Mouse (Mus musculus) forebrain, embryonic 10.5 days (tissue): ENCODE measurements around the gene Ankrd55. TPM values are rescaled to one million over a fixed set of nuclear protein-coding genes. Genes with fewer than 3 reads are reported as not detected.

Source experiments
- DNase-seq: peaks from one replicate; pipeline ENCODE4 v3.0.0-alpha.2; 2017; ENCODE audit warnings: low spot score; ENCODE audit errors: extremely low spot score
- H3K27ac ChIP-seq: fragments of 300-500 bp; sonication (generic); 2 replicates; pipeline ENCODE4 v1.5.1; 2016; ENCODE audit warnings: mild to moderate bottlenecking
- H3K27me3 ChIP-seq: fragments of 300-500 bp; sonication (generic); 2 replicates; pipeline ENCODE4 v1.6.1; 2016; ENCODE audit warnings: mild to moderate bottlenecking; ENCODE audit not compliant: poor library complexity, severe bottlenecking
- H3K36me3 ChIP-seq: fragments of 300-500 bp; sonication (generic); replicated peaks from 2 replicates; pipeline ENCODE4 v1.6.1; 2016; ENCODE audit warnings: mild to moderate bottlenecking, moderate library complexity
- H3K4me1 ChIP-seq: fragments of 300-500 bp; sonication (generic); 2 replicates; pipeline ENCODE4 v1.6.1; 2016
- H3K4me3 ChIP-seq: fragments of 300-500 bp; sonication (generic); 2 replicates; pipeline ENCODE4 v1.5.1; 2016; ENCODE audit warnings: mild to moderate bottlenecking, moderate library complexity
- H3K9me3 ChIP-seq: fragments of 300-500 bp; sonication (generic); 2 replicates; pipeline ENCODE4 v1.6.1; 2016; ENCODE audit warnings: mild to moderate bottlenecking, moderate library complexity
- WGBS: fragments of 180-500 bp; shearing (Covaris S2); methylation state at CpG from one replicate; pipeline ENCODE4 v1.1.7; 2016; 5-methylcytosine and 5-hydroxymethylcytosine counted together
- polyA plus RNA-seq: library from polyadenylated mRNA; unstranded; fragments of >200 nt; fragmentation: Nextera tagmentation; extraction: Ambion mirVana; gene quantifications from 2 replicates; pipeline ENCODE4 v1.2.1, GENCODE M21; 2016

The Ankrd55 gene
- polyA plus RNA-seq, 1 experiment from 2014 or later, result 0.60 TPM

- no peak for DNase-seq
- no peaks in the 10 kb centered on the region for H3K9me3 ChIP-seq
- no peaks in the 10 kb centered on the region for H3K4me1 ChIP-seq
- H3K27ac ChIP-seq, result no peak overlapping the region
- H3K36me3 ChIP-seq, result no peaks in the 10 kb centered on the region
- WGBS, result 84% methylated on average over 3 of the region's 3 CpGs
- no peak overlapping the region for H3K4me3 ChIP-seq
- H3K27me3 ChIP-seq, result no peaks in the 10 kb centered on the region
These were observed 103.1 kb downstream of the Ankrd55 start for GRCm38 (mm10) chr13:112391354-112391753.

GRCm38 (mm10) chr13:112393356-112393755 is 105.1 kb downstream of the Ankrd55 start:
- WGBS, result 88% methylated on average over 2 of the region's 2 CpGs
- H3K4me1 ChIP-seq, result peaks cover 4% of the 10 kb centered on the region; the same call in 1 of the 2 replicates
- H3K36me3 ChIP-seq, result no peaks in the 10 kb centered on the region
- H3K9me3 ChIP-seq, result no peaks in the 10 kb centered on the region
- DNase-seq, result no peak
- H3K27ac ChIP-seq, result no peak overlapping the region
- H3K27me3 ChIP-seq, result no peaks in the 10 kb centered on the region
- no peak overlapping the region for H3K4me3 ChIP-seq

- Histone ChIP-seq H3K4me1 (peaks cover 7% of the 10 kb centered on the region; the same call in 1 of the 2 replicates), H3K9me3 (no peaks in the 10 kb centered on the region), H3K27ac (no peak overlapping the region), H3K4me3 (no peak overlapping the region), H3K27me3 (no peaks in the 10 kb centered on the region), H3K36me3 (no peaks in the 10 kb centered on the region)
- 81% methylated on average over 9 of the region's 9 CpGs for WGBS
- DNase-seq, result no peak
These were observed 106.0 kb downstream of the Ankrd55 start for GRCm38 (mm10) chr13:112394271-112394670.

DNA sequence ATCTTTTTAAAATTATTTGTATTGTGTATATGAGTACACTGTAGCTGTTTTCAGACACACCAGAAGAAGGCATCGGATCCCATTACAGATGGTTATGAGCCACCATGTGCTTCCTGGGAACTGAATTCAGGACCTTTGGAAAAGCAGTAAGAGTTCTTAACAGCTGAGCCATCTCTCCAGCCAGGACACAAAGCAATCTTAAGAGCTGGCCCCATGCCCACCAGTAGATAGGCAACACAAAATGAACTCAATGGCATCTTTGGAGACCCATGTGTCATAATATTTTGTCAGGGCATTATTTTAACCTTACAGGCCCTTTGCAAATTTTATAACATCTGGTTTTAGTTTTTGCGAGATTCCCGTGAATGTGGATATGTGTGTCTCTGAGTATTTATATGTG is 116.5 kb downstream of the Ankrd55 start:
- DNase-seq, result no peak
- H3K9me3 ChIP-seq, result no peaks in the 10 kb centered on the region
- no peaks in the 10 kb centered on the region for H3K4me1 ChIP-seq
- no peaks in the 10 kb centered on the region for H3K36me3 ChIP-seq
- H3K27me3 ChIP-seq, result no peaks in the 10 kb centered on the region
- no peak overlapping the region for H3K27ac ChIP-seq
- H3K4me3 ChIP-seq, result no peak overlapping the region
- WGBS, result 90% methylated on average over 3 of the region's 3 CpGs

GRCm38 (mm10) chr13:112405184-112405583 is 116.9 kb downstream of the Ankrd55 start:
- Histone ChIP-seq H3K9me3 (no peaks in the 10 kb centered on the region), H3K4me3 (no peak overlapping the region), H3K36me3 (no peaks in the 10 kb centered on the region), H3K27me3 (no peaks in the 10 kb centered on the region), H3K4me1 (no peaks in the 10 kb centered on the region), H3K27ac (no peak overlapping the region)
- no peak for DNase-seq
- 86% methylated on average over 1 of the region's 1 CpGs for WGBS

- H3K9me3 ChIP-seq, result no peaks in the 10 kb centered on the region
- WGBS, result 80% methylated on average over 2 of the region's 2 CpGs
- no peak overlapping the region for H3K27ac ChIP-seq
- no peaks in the 10 kb centered on the region for H3K27me3 ChIP-seq
- no peak overlapping the region for H3K4me3 ChIP-seq
- H3K36me3 ChIP-seq, result no peaks in the 10 kb centered on the region
- no peak for DNase-seq
- no peaks in the 10 kb centered on the region for H3K4me1 ChIP-seq
These were observed 118.4 kb downstream of the Ankrd55 start for GRCm38 (mm10) chr13:112406618-112407017.

DNA sequence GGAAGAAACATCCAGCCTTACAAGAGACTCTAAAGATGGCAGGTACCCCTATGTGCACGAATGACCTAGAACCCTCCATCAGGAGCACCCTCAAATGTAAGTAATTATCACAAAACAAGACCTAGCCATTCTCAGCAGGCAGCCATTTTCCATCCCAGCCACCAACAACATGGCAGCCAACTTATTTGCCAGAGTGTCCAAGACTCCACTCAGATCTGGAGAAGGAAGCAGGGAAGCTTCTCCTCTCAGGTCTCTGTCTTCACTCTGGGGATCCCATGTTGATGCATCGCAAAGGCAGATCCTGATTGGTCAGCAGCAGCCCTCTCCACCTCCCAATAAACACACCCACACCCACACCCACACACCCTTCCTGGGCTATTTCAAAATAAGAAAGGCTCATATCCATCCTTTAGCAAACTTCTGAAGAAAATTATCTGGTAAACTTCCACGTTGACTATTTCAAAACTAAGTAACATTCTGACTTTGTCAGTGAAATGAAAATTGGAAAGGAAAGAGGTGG is 119.0 kb downstream of the Ankrd55 start:
- WGBS, result 90% methylated on average over 3 of the region's 3 CpGs
- DNase-seq, result no peak

DNA sequence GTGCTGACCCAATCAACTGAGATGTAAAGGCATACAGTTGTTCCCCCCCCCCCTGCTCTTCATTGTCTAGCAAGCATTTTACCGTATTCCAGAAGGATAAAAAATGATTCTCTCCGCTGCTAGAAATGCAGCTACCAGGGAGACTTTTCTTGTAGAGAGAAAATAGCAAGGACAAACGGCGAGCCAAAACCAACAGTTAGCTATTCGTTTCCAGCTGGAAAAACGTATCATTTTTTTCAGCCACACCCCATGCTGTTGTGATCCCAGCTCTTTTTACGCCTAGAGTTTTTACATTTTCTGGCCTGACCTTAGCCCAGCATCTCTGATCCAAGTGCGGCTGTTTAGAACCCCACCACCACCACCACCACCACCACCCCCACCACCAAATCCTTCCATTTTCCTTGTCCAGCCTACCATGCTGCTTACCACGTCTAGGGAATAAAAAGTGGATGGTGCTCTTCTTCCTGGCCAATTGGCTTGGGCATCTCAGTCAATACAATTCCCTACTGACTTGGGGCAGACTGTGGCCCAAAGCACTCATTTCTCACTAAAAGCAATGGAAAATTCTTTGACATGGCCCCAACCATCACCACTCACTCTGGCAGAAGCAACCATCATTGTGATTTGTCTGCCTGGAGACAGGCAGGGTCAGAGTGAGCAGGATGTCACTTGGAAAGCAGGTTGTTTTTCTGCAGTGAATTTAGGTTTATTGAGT is 119.7 kb downstream of the Ankrd55 start:
- WGBS, result 88% methylated on average over 9 of the region's 9 CpGs
- no peaks in the 10 kb centered on the region for H3K36me3 ChIP-seq
- no peak for DNase-seq

More for the DNA sequence above, 119.0 kb downstream of the Ankrd55 start:
- Histone ChIP-seq H3K9me3 (no peaks in the 10 kb centered on the region), H3K4me3 (no peak overlapping the region), H3K4me1 (no peaks in the 10 kb centered on the region), H3K27ac (no peak overlapping the region), H3K27me3 (no peaks in the 10 kb centered on the region), H3K36me3 (no peaks in the 10 kb centered on the region)

GRCm38 (mm10) chr13:112408701-112409100 is 120.5 kb downstream of the Ankrd55 start:
- Histone ChIP-seq H3K36me3 (no peaks in the 10 kb centered on the region), H3K4me3 (no peak overlapping the region), H3K9me3 (no peaks in the 10 kb centered on the region), H3K27me3 (no peaks in the 10 kb centered on the region), H3K27ac (no peak overlapping the region), H3K4me1 (no peaks in the 10 kb centered on the region; the same call in 1 of the 2 replicates)
- WGBS, result 86% methylated on average over 4 of the region's 4 CpGs
- no peak for DNase-seq

More for the DNA sequence above, 119.7 kb downstream of the Ankrd55 start:
- H3K27ac ChIP-seq, result no peak overlapping the region
- H3K9me3 ChIP-seq, result no peaks in the 10 kb centered on the region
- H3K4me1 ChIP-seq, result no peaks in the 10 kb centered on the region; the same call in 1 of the 2 replicates
- H3K4me3 ChIP-seq, result no peak overlapping the region
- H3K27me3 ChIP-seq, result no peaks in the 10 kb centered on the region

GRCm38 (mm10) chr13:112409331-112409730 is 121.1 kb downstream of the Ankrd55 start:
- no peak for DNase-seq
- Histone ChIP-seq H3K27ac (no peak overlapping the region), H3K36me3 (no peaks in the 10 kb centered on the region), H3K27me3 (no peaks in the 10 kb centered on the region), H3K4me3 (no peak overlapping the region), H3K4me1 (no peaks in the 10 kb centered on the region; the same call in 1 of the 2 replicates), H3K9me3 (no peaks in the 10 kb centered on the region)
- 82% methylated on average over 2 of the region's 2 CpGs for WGBS

- Histone ChIP-seq H3K36me3 (no peaks in the 10 kb centered on the region), H3K27ac (no peak overlapping the region), H3K4me3 (no peak overlapping the region), H3K27me3 (no peaks in the 10 kb centered on the region), H3K9me3 (no peaks in the 10 kb centered on the region), H3K4me1 (no peaks in the 10 kb centered on the region; the same call in 1 of the 2 replicates)
- no peak for DNase-seq
- 71% methylated on average over 1 of the region's 1 CpGs for WGBS
These were observed 121.6 kb downstream of the Ankrd55 start for GRCm38 (mm10) chr13:112409851-112410250.

DNA sequence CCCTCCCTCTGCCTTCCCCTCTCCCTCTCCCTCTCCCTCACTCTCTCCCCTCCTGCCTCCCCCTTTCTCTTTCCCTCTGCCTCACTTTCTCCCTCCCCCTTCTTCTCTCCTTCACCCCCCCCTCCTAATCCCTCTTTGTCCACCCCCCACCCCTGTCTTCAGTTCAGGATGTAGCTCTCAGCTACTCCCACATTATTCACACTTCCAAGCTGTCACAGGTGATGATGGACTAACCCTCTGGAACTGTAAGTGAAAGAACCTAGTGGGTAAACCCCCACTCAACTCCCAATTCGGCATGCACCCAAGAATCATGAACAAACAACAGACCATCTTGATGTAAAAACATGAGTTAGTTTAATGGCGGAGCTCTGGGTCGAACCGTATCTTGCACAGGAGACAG is 122.2 kb downstream of the Ankrd55 start:
- Histone ChIP-seq H3K36me3 (no peaks in the 10 kb centered on the region), H3K27ac (no peak overlapping the region), H3K4me1 (no peaks in the 10 kb centered on the region; the same call in 1 of the 2 replicates), H3K27me3 (no peaks in the 10 kb centered on the region), H3K9me3 (no peaks in the 10 kb centered on the region), H3K4me3 (no peak overlapping the region)
- DNase-seq, result no peak
- 96% methylated on average over 4 of the region's 4 CpGs for WGBS

DNA sequence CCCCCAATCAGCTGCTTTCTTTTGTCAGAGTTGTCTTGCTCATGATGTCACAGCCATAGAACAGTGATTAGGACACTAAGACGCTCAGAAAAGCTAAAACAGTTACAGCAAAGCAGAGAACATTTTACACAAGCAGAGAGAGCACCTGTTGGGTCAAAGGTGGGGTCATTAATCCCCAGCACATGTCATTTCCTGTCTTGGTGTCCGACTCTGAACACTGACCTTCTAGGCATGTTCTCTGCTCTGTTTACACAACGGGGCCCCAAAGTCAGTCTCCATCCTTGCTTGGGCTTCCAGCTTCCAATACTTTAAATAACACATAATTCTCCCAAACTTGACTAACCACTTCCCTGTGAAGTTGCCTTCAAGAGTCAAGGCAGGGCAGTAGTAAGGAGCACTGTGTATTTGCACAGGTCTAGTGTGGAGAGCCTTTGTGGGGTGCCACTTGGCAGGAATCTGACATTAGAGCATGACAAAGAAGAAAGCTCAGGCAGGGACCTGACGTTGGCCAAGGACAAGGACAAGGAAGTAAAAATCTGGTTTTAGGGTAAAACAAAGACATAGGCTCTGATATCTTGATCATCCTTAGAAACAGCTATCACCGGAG is 123.1 kb downstream of the Ankrd55 start:
- 78% methylated on average over 5 of the region's 5 CpGs for WGBS
- Histone ChIP-seq H3K36me3 (no peaks in the 10 kb centered on the region), H3K4me1 (peaks cover 8% of the 10 kb centered on the region), H3K4me3 (no peak overlapping the region), H3K27me3 (no peaks in the 10 kb centered on the region), H3K9me3 (no peaks in the 10 kb centered on the region), H3K27ac (no peak overlapping the region)
- no peak for DNase-seq
